21 mouse cellular contexts compared by ENCODE assay signal in genomic region chr6:35403341-35403910, GRCm38 (mm10).
"Had no signal": no experiment of that assay in that cellular context is flagged by ENCODE, and none has a peak within 500 bp of the region (broad histone marks: within the 10 kb centered on the region; RNA-seq: fewer than 3 reads in every experiment).

No protein-coding gene starts in this region.

- H3K9ac ChIP-seq: limb, embryonic 13.5 days; liver, embryonic 12.5 days; liver, embryonic 15.5 days; lung, embryonic 15.5 days; midbrain, embryonic 13.5 days; neural tube, embryonic 13.5 days had no signal

- H3K36me3 ChIP-seq: limb, embryonic 10.5 days; limb, embryonic 13.5 days; liver, embryonic 12.5 days; liver, embryonic 15.5 days; lung, embryonic 15.5 days; midbrain, embryonic 10.5 days; midbrain, embryonic 13.5 days; neural tube, embryonic 13.5 days had no signal

- H3K4me1 ChIP-seq: limb, embryonic 10.5 days; liver, embryonic 12.5 days; liver, embryonic 15.5 days; lung, embryonic 15.5 days; megakaryocyte, embryonic 14.5 days; midbrain, embryonic 13.5 days had no signal

- ATAC-seq: liver, embryonic 12.5 days; midbrain, embryonic 13.5 days; midbrain, embryonic 16.5 days had no signal

- H3K4me3 ChIP-seq: layer of hippocampus, adult 2 months; limb, embryonic 10.5 days; limb, embryonic 13.5 days; liver, embryonic 12.5 days; liver, embryonic 15.5 days; lung, embryonic 15.5 days; megakaryocyte, embryonic 14.5 days; midbrain, embryonic 10.5 days; midbrain, embryonic 13.5 days; myocyte; neural tube, embryonic 13.5 days had no signal

- H3K4me2 ChIP-seq: limb, embryonic 13.5 days; liver, embryonic 12.5 days; liver, embryonic 15.5 days; lung, embryonic 15.5 days; midbrain, embryonic 13.5 days; neural tube, embryonic 13.5 days had no signal

- H3K27me3 ChIP-seq: limb, embryonic 13.5 days; liver, embryonic 12.5 days; liver, embryonic 15.5 days; lung, embryonic 15.5 days; midbrain, embryonic 13.5 days; neural tube, embryonic 13.5 days had no signal

- DNase-seq: kidney, postnatal 25 days; layer of hippocampus, adult 9-11 months; liver; lung, adult 18-20 months; lung, postnatal 10 days; lung, postnatal 36 days; retina, postnatal 1 day; thymus, postnatal 25 days had no signal

- H3K9me3 ChIP-seq: limb, embryonic 10.5 days; limb, embryonic 13.5 days; liver, embryonic 12.5 days; liver, embryonic 15.5 days; lung, embryonic 15.5 days; midbrain, embryonic 10.5 days; midbrain, embryonic 13.5 days; neural tube, embryonic 13.5 days had no signal

- H3K27ac ChIP-seq: kidney, postnatal 0 days; layer of hippocampus, adult 2 months; limb, embryonic 10.5 days; limb, embryonic 13.5 days; liver, embryonic 12.5 days; liver, embryonic 15.5 days; lung, embryonic 15.5 days; midbrain, embryonic 10.5 days; midbrain, embryonic 13.5 days; neural tube, embryonic 13.5 days had no signal
